Mouse (Mus musculus) hindbrain, embryonic 12.5 days (tissue): ENCODE measurements around the gene Smarca2. TPM values are rescaled to one million over a fixed set of nuclear protein-coding genes. Genes with fewer than 3 reads are reported as not detected.

Experiments used
- ATAC-seq: fragments of 200-750 bp; cut with Nextera tagmentation; 2 replicates; pipeline ENCODE4 v1.8.0; 2017; ENCODE audit warnings: moderate TSS enrichment; ENCODE audit not compliant: low FRiP score
- H3K27ac ChIP-seq: fragments of 300-500 bp; sonication (generic); 2 replicates; pipeline ENCODE4 v1.5.1; 2016; ENCODE audit warnings: mild to moderate bottlenecking
- H3K27me3 ChIP-seq: fragments of 300-500 bp; sonication (generic); 2 replicates; pipeline ENCODE4 v1.6.1; 2016; ENCODE audit warnings: mild to moderate bottlenecking
- H3K36me3 ChIP-seq: fragments of 300-500 bp; sonication (generic); 2 replicates; pipeline ENCODE4 v1.6.1; 2016; ENCODE audit warnings: mild to moderate bottlenecking
- H3K4me1 ChIP-seq: fragments of 300-500 bp; sonication (generic); 2 replicates; pipeline ENCODE4 v1.6.1; 2016
- H3K4me2 ChIP-seq: fragments of 300-500 bp; sonication (generic); replicated peaks from 2 replicates; pipeline ENCODE4 v1.6.1; 2016; ENCODE audit warnings: mild to moderate bottlenecking
- H3K4me3 ChIP-seq: fragments of 300-500 bp; sonication (generic); 2 replicates; pipeline ENCODE4 v1.5.1; 2016; ENCODE audit warnings: mild to moderate bottlenecking
- H3K9ac ChIP-seq: fragments of 300-500 bp; sonication (generic); 2 replicates; pipeline ENCODE4 v1.6.1; 2016; ENCODE audit warnings: mild to moderate bottlenecking, moderate library complexity
- H3K9me3 ChIP-seq: fragments of 300-500 bp; sonication (generic); replicated peaks from 2 replicates; pipeline ENCODE4 v1.6.1; 2016; ENCODE audit warnings: mild to moderate bottlenecking
- WGBS: fragments of 180-500 bp; shearing (Covaris S2); methylation state at CpG from one replicate; pipeline ENCODE4 v1.1.7; 2016; 5-methylcytosine and 5-hydroxymethylcytosine counted together
- polyA plus RNA-seq: library from polyadenylated mRNA; unstranded; fragments of >200 nt; fragmentation: Nextera tagmentation; extraction: Ambion mirVana; gene quantifications from 2 replicates; pipeline ENCODE4 v1.2.1, GENCODE M21; 2016

The Smarca2 gene
- polyA plus RNA-seq: 60.9 and 65.5 TPM in 2 replicates

DNA sequence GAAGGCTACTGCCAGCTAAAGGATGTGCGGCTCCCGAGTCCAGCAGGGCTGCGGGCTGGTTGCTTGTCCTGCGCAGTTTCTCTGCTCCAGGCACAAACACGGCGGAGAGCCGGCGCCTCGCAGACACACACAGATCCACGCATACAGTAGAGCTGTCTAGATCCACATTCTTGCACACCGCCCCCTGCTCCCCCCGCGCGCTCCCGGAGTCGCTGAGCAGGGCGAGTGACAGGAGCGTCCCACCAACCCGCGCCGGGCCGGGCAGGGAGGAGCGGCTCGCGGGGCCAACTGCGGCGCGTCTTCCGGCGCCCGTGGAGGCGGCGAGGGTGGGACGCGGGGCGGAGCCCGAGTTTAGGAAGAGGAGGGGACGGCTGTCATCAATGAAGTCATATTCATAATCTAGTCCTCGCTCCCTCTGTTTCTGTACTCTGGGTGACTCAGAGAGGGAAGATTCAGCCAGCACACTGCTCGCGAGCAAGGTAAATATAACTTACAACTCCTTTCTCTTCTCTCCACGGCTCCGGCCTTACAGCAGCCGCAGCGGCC, at the start of gene Smarca2:
Gene Smarca2, plus strand, starts transcription at position 296 of the 546 bp plus-strand sequence.
- H3K36me3 ChIP-seq: no peaks in the 10 kb centered on the region
- peak within 1 kb of the TSS; percentile 55 for H3K4me3 ChIP-seq
- WGBS: under 1% methylated on average over 45 of the region's 45 CpGs
- H3K27me3 ChIP-seq: peaks cover 54% of the 10 kb centered on the region
- peaks cover 19% of the 10 kb centered on the region for H3K4me1 ChIP-seq
- peak; percentile 97 for ATAC-seq
- H3K9ac ChIP-seq: peak within 1 kb of the TSS; percentile 69
- H3K9me3 ChIP-seq: no peaks in the 10 kb centered on the region
- peak within 1 kb of the TSS; percentile 85 for H3K27ac ChIP-seq
- H3K4me2 ChIP-seq: peak within 1 kb of the TSS; percentile 100

DNA sequence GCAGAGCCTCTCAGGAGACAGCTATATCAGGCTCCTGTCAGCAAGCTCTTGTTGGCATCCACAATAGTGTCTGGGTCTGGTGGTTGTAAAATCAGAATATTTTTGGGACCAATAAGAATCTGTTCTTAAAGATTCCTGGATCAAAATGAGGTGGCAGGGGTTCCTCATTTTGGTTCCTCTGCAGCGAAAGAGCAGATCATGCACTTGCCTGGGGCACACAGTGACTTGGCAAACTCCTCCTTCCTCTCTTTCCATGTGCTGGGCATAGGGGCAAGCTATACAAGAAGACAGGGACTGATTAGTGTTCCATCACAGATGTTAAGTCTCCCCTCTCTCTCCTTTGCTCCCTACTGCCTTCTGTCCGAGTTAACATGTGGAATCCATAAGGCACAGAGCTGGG, 40.0 kb upstream of the Smarca2 start:
- H3K9me3 ChIP-seq: no peaks in the 10 kb centered on the region

DNA sequence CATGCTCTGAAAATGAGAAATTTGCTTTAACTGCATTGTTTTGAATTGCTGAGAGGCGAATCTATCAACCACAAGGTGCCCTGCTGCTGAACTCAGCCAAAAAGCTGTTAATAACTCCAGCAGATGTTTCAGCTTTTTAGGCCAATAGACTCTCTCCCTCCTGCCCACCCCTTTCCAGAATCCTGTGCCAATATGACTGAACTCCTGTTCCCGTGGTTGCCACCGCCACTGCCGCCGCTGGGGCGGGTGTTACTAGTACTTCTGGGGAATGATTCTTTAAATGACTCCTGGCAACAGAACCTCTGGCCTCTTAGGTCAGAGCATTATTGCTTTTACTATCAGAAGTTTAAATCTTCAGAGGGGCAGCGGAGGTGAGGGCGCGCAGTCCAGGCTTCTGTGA, 38.7 kb upstream of the Smarca2 start:
- Histone ChIP-seq H3K27me3 (no peaks in the 10 kb centered on the region), H3K4me3 (no peak overlapping the region), H3K27ac (no peak overlapping the region), H3K4me1 (0 out of 2 replicates have a peak, but pooled peaks cover 4% of the 10 kb centered on the region), H3K9ac (no peak overlapping the region), H3K9me3 (no peaks in the 10 kb centered on the region), H3K4me2 (no peak overlapping the region), H3K36me3 (no peaks in the 10 kb centered on the region)
- 71% methylated on average over 9 of the region's 9 CpGs for WGBS
- ATAC-seq: no peak

More for the DNA sequence above, 40.0 kb upstream of the Smarca2 start:
- Histone ChIP-seq H3K9ac (no peak overlapping the region), H3K36me3 (no peaks in the 10 kb centered on the region), H3K27ac (no peak overlapping the region), H3K4me2 (no peak overlapping the region), H3K4me1 (0 out of 2 replicates have a peak, but pooled peaks cover 4% of the 10 kb centered on the region), H3K4me3 (no peak overlapping the region), H3K27me3 (no peaks in the 10 kb centered on the region)
- 62% methylated on average over 2 of the region's 2 CpGs for whole genome bisulfite sequencing
- ATAC-seq: no peak

GRCm38 (mm10) chr19:26568236-26568635, 36.6 kb upstream of the Smarca2 start:
- H3K4me1 ChIP-seq: 0 out of 2 replicates have a peak, but pooled peaks cover 4% of the 10 kb centered on the region
- no peak overlapping the region for H3K27ac ChIP-seq
- H3K36me3 ChIP-seq: no peaks in the 10 kb centered on the region
- no peaks in the 10 kb centered on the region for H3K27me3 ChIP-seq
- ATAC-seq: no peak
- no peak overlapping the region for H3K4me2 ChIP-seq
- H3K4me3 ChIP-seq: no peak overlapping the region
- H3K9ac ChIP-seq: no peak overlapping the region
- 82% methylated on average over 5 of the region's 5 CpGs for WGBS
- H3K9me3 ChIP-seq: no peaks in the 10 kb centered on the region

- Histone ChIP-seq H3K27ac (no peak overlapping the region), H3K36me3 (no peaks in the 10 kb centered on the region), H3K4me1 (0 out of 2 replicates have a peak, but pooled peaks cover 4% of the 10 kb centered on the region), H3K27me3 (no peaks in the 10 kb centered on the region), H3K9ac (no peak overlapping the region), H3K4me3 (no peak overlapping the region), H3K9me3 (no peaks in the 10 kb centered on the region), H3K4me2 (no peak overlapping the region)
- 95% methylated on average over 5 of the region's 5 CpGs for WGBS
- ATAC-seq: no peak
These were observed 35.9 kb upstream of the Smarca2 start for GRCm38 (mm10) chr19:26568941-26569340.

- Histone ChIP-seq H3K9ac (no peak overlapping the region), H3K4me2 (no peak overlapping the region), H3K4me1 (0 out of 2 replicates have a peak, but pooled peaks cover 4% of the 10 kb centered on the region), H3K36me3 (no peaks in the 10 kb centered on the region), H3K4me3 (no peak overlapping the region), H3K27me3 (no peaks in the 10 kb centered on the region), H3K27ac (no peak overlapping the region), H3K9me3 (no peaks in the 10 kb centered on the region)
- 93% methylated on average over 1 of the region's 1 CpGs for WGBS
- no peak for ATAC-seq
These were observed 35.4 kb upstream of the Smarca2 start for GRCm38 (mm10) chr19:26569461-26569860.

- no peaks in the 10 kb centered on the region for H3K9me3 ChIP-seq
- no peak overlapping the region for H3K4me3 ChIP-seq
- no peaks in the 10 kb centered on the region for H3K4me1 ChIP-seq
- H3K27me3 ChIP-seq: no peaks in the 10 kb centered on the region
- H3K27ac ChIP-seq: no peak overlapping the region
- no peak overlapping the region for H3K9ac ChIP-seq
- 74% methylated on average over 5 of the region's 5 CpGs for WGBS
- ATAC-seq: no peak
- H3K4me2 ChIP-seq: no peak overlapping the region
- H3K36me3 ChIP-seq: no peaks in the 10 kb centered on the region
These were observed 25.2 kb upstream of the Smarca2 start for GRCm38 (mm10) chr19:26579645-26580044.

- Histone ChIP-seq H3K4me1 (no peaks in the 10 kb centered on the region), H3K27ac (no peak overlapping the region), H3K9ac (no peak overlapping the region), H3K36me3 (no peaks in the 10 kb centered on the region), H3K4me3 (no peak overlapping the region), H3K4me2 (no peak overlapping the region), H3K9me3 (no peaks in the 10 kb centered on the region), H3K27me3 (no peaks in the 10 kb centered on the region)
- no peak for ATAC-seq
- whole genome bisulfite sequencing: 91% methylated on average over 1 of the region's 1 CpGs
These were observed 24.8 kb upstream of the Smarca2 start for GRCm38 (mm10) chr19:26580061-26580460.

DNA sequence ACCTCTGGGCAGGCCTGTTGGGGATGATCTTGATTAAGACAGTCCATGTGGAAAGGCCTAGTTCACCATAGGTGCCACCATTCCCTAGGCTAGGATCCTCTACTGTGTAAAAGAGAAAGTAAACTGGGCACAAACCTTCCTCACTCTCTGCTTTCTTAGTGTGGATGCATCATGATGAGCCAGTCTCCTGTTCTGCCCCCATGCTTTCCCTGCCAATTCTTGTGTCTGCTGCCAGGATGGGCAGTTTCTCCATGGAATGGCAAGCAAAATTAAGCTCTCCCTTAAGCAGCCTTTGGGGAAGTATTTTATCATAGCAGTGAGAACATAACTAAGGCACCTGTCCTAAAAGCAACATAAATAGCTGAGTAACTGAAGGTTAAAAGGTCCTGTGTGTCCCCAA, 10.2 kb upstream of the Smarca2 start:
- ATAC-seq: no peak
- no peaks in the 10 kb centered on the region for H3K36me3 ChIP-seq
- H3K27me3 ChIP-seq: no peaks in the 10 kb centered on the region
- no peak overlapping the region for H3K4me2 ChIP-seq
- no peaks in the 10 kb centered on the region for H3K4me1 ChIP-seq
- H3K9ac ChIP-seq: no peak overlapping the region
- H3K27ac ChIP-seq: no peak overlapping the region
- no peak overlapping the region for H3K4me3 ChIP-seq
- H3K9me3 ChIP-seq: no peaks in the 10 kb centered on the region

GRCm38 (mm10) chr19:26601459-26601858, 3.4 kb upstream of the Smarca2 start:
- Histone ChIP-seq H3K4me3 (no peak overlapping the region), H3K9ac (no peak overlapping the region), H3K9me3 (no peaks in the 10 kb centered on the region), H3K36me3 (no peaks in the 10 kb centered on the region), H3K27me3 (peaks cover 25% of the 10 kb centered on the region), H3K4me1 (no peaks in the 10 kb centered on the region), H3K27ac (no peak overlapping the region), H3K4me2 (no peak overlapping the region)
- 64% methylated on average over 4 of the region's 4 CpGs for WGBS
- ATAC-seq: no peak

GRCm38 (mm10) chr19:26603296-26603860, 1.5 kb upstream of the Smarca2 start:
- peak overlapping the region; percentile 100 for H3K4me2 ChIP-seq

GRCm38 (mm10) chr19:26603906-26604754, 720 bp upstream of the Smarca2 start:
- peak; percentile 67 for ATAC-seq
- Histone ChIP-seq H3K4me3 (peak overlapping the region; percentile 55), H3K9ac (peak overlapping the region; percentile 69), H3K4me2 (peak overlapping the region; percentile 100), H3K9me3 (no peaks in the 10 kb centered on the region), H3K27ac (peak overlapping the region; percentile 85), H3K4me1 (peaks cover 19% of the 10 kb centered on the region), H3K27me3 (peaks cover 48% of the 10 kb centered on the region), H3K36me3 (no peaks in the 10 kb centered on the region)
- WGBS: 3% methylated on average over 36 of the region's 36 CpGs

More at GRCm38 (mm10) chr19:26603296-26603860, 1.5 kb upstream of the Smarca2 start:
- 52% methylated on average over 2 of the region's 2 CpGs for WGBS
- H3K4me3 ChIP-seq: no peak overlapping the region
- peaks cover 14% of the 10 kb centered on the region for H3K4me1 ChIP-seq
- no peaks in the 10 kb centered on the region for H3K9me3 ChIP-seq
- H3K27me3 ChIP-seq: peaks cover 43% of the 10 kb centered on the region
- H3K36me3 ChIP-seq: no peaks in the 10 kb centered on the region
- no peak overlapping the region for H3K27ac ChIP-seq
- H3K9ac ChIP-seq: no peak overlapping the region
- ATAC-seq: no peak
